Mouse (Mus musculus): Measurements from ENCODE around the gene Lrp6. TPM values are rescaled to one million over a fixed set of nuclear protein-coding genes. Genes with fewer than 3 reads are reported as not detected.

Lrp6 gene
- polyA plus RNA-seq, 1 experiment from 2014 or later = 22.4 TPM

DNA sequence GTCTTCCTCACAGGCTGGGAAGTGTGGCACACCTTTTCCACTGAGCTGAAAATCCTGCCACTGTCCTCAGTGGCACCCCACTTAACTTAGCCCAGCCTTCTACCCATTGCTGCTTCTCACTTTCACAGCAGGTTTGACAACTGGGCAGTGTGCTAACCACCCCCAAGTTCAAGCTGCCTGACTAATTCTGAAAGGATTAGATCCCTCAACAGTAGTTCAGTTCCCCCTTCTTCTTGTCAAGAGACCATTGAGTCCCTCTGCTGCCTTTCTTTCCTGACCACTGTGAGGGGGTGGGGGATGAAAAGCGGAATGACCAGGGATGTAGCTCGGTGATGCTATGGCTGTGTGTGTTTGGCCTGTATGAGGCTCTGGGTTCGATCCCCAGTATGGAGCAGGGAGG lies 133.5 kb downstream of the Lrp6 start:
- no peak for ATAC-seq (ENCODE audit: low read depth)

GRCm38 (mm10) chr6:134431583-134431982 lies 135.2 kb downstream of the Lrp6 start:
- Histone ChIP-seq H3K9ac (ENCODE audit: low read length) (no peak overlapping the region), H3K4me2 (ENCODE audit: low read depth, low read length) (no peak overlapping the region), H3K4me1 (replicated peaks; ENCODE audit: control insufficient read depth, insufficient read depth, low read length) (no peaks in the 10 kb centered on the region; the same call in 1 of the 2 replicates), H3K9me3 (ENCODE audit: control insufficient read depth, low read length) (0 out of 2 replicates have a peak, but pooled peaks cover 3% of the 10 kb centered on the region), H3K27me3 (ENCODE audit: control insufficient read depth, insufficient read depth, low read depth, low read length) (no peaks in the 10 kb centered on the region), H3K4me3 (ENCODE audit: low read length) (no peak overlapping the region), H3K27ac (ENCODE audit: low read length) (no peak overlapping the region), H3K36me3 (ENCODE audit: control insufficient read depth, insufficient read depth, low read length) (no peaks in the 10 kb centered on the region)
- 52% methylated on average over 4 of the region's 4 CpGs for WGBS
- ATAC-seq (ENCODE audit: low read depth) = no peak

More for the DNA sequence above, 133.5 kb downstream of the Lrp6 start:
- Histone ChIP-seq H3K27ac (ENCODE audit: low read length) (no peak overlapping the region), H3K4me3 (ENCODE audit: low read length) (no peak overlapping the region), H3K4me1 (replicated peaks; ENCODE audit: control insufficient read depth, insufficient read depth, low read length) (no peaks in the 10 kb centered on the region; the same call in 1 of the 2 replicates), H3K9ac (ENCODE audit: low read length) (no peak overlapping the region), H3K36me3 (ENCODE audit: control insufficient read depth, insufficient read depth, low read length) (no peaks in the 10 kb centered on the region), H3K9me3 (ENCODE audit: control insufficient read depth, low read length) (no peaks in the 10 kb centered on the region), H3K4me2 (ENCODE audit: low read depth, low read length) (no peak overlapping the region), H3K27me3 (ENCODE audit: control insufficient read depth, insufficient read depth, low read depth, low read length) (no peaks in the 10 kb centered on the region)
- 88% methylated on average over 3 of the region's 3 CpGs for WGBS

- no peak overlapping the region for H3K4me2 ChIP-seq (ENCODE audit: low read depth, low read length)
- H3K27ac ChIP-seq (ENCODE audit: low read length) = no peak overlapping the region
These were observed 136.5 kb downstream of the Lrp6 start for GRCm38 (mm10) chr6:134430161-134430799.

GRCm38 (mm10) chr6:134428455-134428854 lies 138.3 kb downstream of the Lrp6 start:
- H3K27me3 ChIP-seq (ENCODE audit: control insufficient read depth, insufficient read depth, low read depth, low read length) = no peaks in the 10 kb centered on the region
- no peaks in the 10 kb centered on the region for H3K36me3 ChIP-seq (ENCODE audit: control insufficient read depth, insufficient read depth, low read length)

More at GRCm38 (mm10) chr6:134430161-134430799, 136.5 kb downstream of the Lrp6 start:
- Histone ChIP-seq H3K4me3 (ENCODE audit: low read length) (no peak overlapping the region), H3K27me3 (ENCODE audit: control insufficient read depth, insufficient read depth, low read depth, low read length) (no peaks in the 10 kb centered on the region), H3K36me3 (ENCODE audit: control insufficient read depth, insufficient read depth, low read length) (no peaks in the 10 kb centered on the region), H3K9me3 (ENCODE audit: control insufficient read depth, low read length) (0 out of 2 replicates have a peak, but pooled peaks cover 3% of the 10 kb centered on the region), H3K4me1 (replicated peaks; ENCODE audit: control insufficient read depth, insufficient read depth, low read length) (peaks cover 3% of the 10 kb centered on the region; the same call in 1 of the 2 replicates), H3K9ac (ENCODE audit: low read length) (no peak overlapping the region)
- WGBS = 68% methylated on average over 9 of the region's 9 CpGs
- ATAC-seq (ENCODE audit: low read depth) = no peak

DNA sequence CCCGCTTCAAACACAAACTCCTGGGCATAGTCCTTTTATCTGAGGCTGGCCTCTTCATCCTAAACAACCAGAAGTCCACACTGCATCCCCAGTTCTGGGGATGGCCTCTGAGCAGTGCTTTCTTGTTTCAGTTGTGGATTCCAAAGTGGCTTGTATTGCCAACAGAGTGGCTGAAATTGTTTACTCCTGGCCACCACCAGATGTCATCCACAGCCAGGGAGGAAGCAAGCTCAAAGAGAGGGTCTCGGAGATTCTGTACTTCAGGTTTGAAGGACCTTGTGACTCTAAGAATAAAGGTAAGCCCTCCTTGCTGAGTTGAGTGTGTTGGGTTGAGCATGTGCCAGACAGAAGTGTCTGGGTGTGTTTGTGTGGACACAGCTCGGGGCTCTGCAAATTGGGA lies 139.6 kb downstream of the Lrp6 start:
- WGBS = 56% methylated on average over 3 of the region's 3 CpGs
- H3K9ac ChIP-seq (ENCODE audit: low read length) = no peak overlapping the region
- no peak overlapping the region for H3K4me2 ChIP-seq (ENCODE audit: low read depth, low read length)
- H3K9me3 ChIP-seq (ENCODE audit: control insufficient read depth, low read length) = 0 out of 2 replicates have a peak, but pooled peaks cover 3% of the 10 kb centered on the region
- no peaks in the 10 kb centered on the region for H3K27me3 ChIP-seq (ENCODE audit: control insufficient read depth, insufficient read depth, low read depth, low read length)
- H3K4me1 ChIP-seq (replicated peaks; ENCODE audit: control insufficient read depth, insufficient read depth, low read length) = peaks cover 3% of the 10 kb centered on the region; the same call in 1 of the 2 replicates
- no peaks in the 10 kb centered on the region for H3K36me3 ChIP-seq (ENCODE audit: control insufficient read depth, insufficient read depth, low read length)
- H3K4me3 ChIP-seq (ENCODE audit: low read length) = no peak overlapping the region
- ATAC-seq (ENCODE audit: low read depth) = no peak
- no peak overlapping the region for H3K27ac ChIP-seq (ENCODE audit: low read length)

More at GRCm38 (mm10) chr6:134428455-134428854, 138.3 kb downstream of the Lrp6 start:
- Histone ChIP-seq H3K4me3 (ENCODE audit: low read length) (no peak overlapping the region), H3K27ac (ENCODE audit: low read length) (no peak overlapping the region), H3K9ac (ENCODE audit: low read length) (no peak overlapping the region), H3K9me3 (ENCODE audit: control insufficient read depth, low read length) (0 out of 2 replicates have a peak, but pooled peaks cover 3% of the 10 kb centered on the region), H3K4me1 (replicated peaks; ENCODE audit: control insufficient read depth, insufficient read depth, low read length) (peaks cover 3% of the 10 kb centered on the region; the same call in 1 of the 2 replicates), H3K4me2 (ENCODE audit: low read depth, low read length) (no peak overlapping the region)
- ATAC-seq (ENCODE audit: low read depth) = no peak
- WGBS = 75% methylated on average over 5 of the region's 5 CpGs

GRCm38 (mm10) chr6:134425216-134425717 lies 141.5 kb downstream of the Lrp6 start:
- Histone ChIP-seq H3K4me2 (ENCODE audit: low read depth, low read length) (peak overlapping the region; percentile 28; the same call in 1 of the 2 replicates), H3K36me3 (ENCODE audit: control insufficient read depth, insufficient read depth, low read length) (no peaks in the 10 kb centered on the region), H3K9me3 (ENCODE audit: control insufficient read depth, low read length) (0 out of 2 replicates have a peak, but pooled peaks cover 3% of the 10 kb centered on the region), H3K9ac (ENCODE audit: low read length) (no peak overlapping the region; the same call in 1 of the 2 replicates), H3K27ac (ENCODE audit: low read length) (no peak overlapping the region), H3K27me3 (ENCODE audit: control insufficient read depth, insufficient read depth, low read depth, low read length) (no peaks in the 10 kb centered on the region), H3K4me3 (ENCODE audit: low read length) (no peak overlapping the region), H3K4me1 (replicated peaks; ENCODE audit: control insufficient read depth, insufficient read depth, low read length) (peaks cover 3% of the 10 kb centered on the region; the same call in 1 of the 2 replicates)
- ATAC-seq (ENCODE audit: low read depth) = peak; percentile 74
- WGBS = 20% methylated on average over 11 of the region's 11 CpGs

DNA sequence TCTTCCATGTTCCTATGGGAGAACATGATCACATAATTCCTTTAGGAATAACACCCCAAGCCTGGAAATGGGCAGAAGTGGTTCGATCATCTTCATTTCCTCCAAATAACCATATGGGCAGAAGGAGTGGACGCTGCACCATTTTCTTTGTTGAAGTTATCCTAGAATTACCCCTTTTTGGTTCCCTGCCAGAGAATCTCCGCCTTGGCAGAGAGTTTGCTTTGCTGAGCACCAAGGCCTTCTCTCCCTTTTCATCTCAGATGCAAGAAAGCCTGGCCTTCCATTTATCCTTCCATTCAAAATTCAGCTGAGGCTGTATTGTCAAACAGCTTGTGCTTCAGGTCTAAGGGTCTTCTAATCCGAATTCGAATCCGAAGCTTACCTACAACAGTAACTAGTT lies 144.8 kb downstream of the Lrp6 start:
- WGBS = 75% methylated on average over 6 of the region's 6 CpGs
- Histone ChIP-seq H3K27me3 (ENCODE audit: control insufficient read depth, insufficient read depth, low read depth, low read length) (no peaks in the 10 kb centered on the region), H3K27ac (ENCODE audit: low read length) (no peak overlapping the region), H3K4me2 (ENCODE audit: low read depth, low read length) (no peak overlapping the region), H3K4me3 (ENCODE audit: low read length) (no peak overlapping the region), H3K9ac (ENCODE audit: low read length) (no peak overlapping the region), H3K4me1 (replicated peaks; ENCODE audit: control insufficient read depth, insufficient read depth, low read length) (peaks cover 3% of the 10 kb centered on the region; the same call in 1 of the 2 replicates), H3K9me3 (ENCODE audit: control insufficient read depth, low read length) (no peaks in the 10 kb centered on the region), H3K36me3 (ENCODE audit: control insufficient read depth, insufficient read depth, low read length) (no peaks in the 10 kb centered on the region)
- ATAC-seq (ENCODE audit: low read depth) = no peak

DNA sequence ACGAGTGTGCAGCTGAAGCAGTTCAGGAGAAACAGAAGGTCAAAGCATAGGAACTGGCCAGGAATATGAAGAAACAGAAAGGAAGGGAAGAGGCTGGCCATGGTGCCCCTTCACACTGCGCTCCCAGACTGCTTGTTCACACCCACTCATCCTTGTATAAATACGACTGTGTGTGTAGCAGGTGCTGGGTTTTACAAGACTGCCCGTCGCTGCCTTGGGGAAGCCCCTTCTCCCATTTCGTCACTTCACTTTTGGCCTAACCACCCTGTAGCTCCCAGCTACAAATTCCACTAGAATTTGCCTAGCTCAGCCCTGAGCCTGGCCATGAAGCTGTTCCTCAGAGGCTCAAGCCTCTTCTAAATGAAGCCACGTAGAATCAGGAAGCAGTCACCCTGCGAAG lies 146.4 kb downstream of the Lrp6 start:
- H3K4me3 ChIP-seq (ENCODE audit: low read length) = no peak overlapping the region
- no peak overlapping the region for H3K4me2 ChIP-seq (ENCODE audit: low read depth, low read length)
- ATAC-seq (ENCODE audit: low read depth) = no peak
- no peak overlapping the region for H3K27ac ChIP-seq (ENCODE audit: low read length)
- H3K36me3 ChIP-seq (ENCODE audit: control insufficient read depth, insufficient read depth, low read length) = no peaks in the 10 kb centered on the region
- no peaks in the 10 kb centered on the region for H3K9me3 ChIP-seq (ENCODE audit: control insufficient read depth, low read length)
- no peaks in the 10 kb centered on the region for H3K27me3 ChIP-seq (ENCODE audit: control insufficient read depth, insufficient read depth, low read depth, low read length)
- WGBS = 38% methylated on average over 8 of the region's 8 CpGs
- peaks cover 2% of the 10 kb centered on the region; the same call in 1 of the 2 replicates for H3K4me1 ChIP-seq (replicated peaks; ENCODE audit: control insufficient read depth, insufficient read depth, low read length)
- no peak overlapping the region for H3K9ac ChIP-seq (ENCODE audit: low read length)

- Histone ChIP-seq H3K9ac (ENCODE audit: low read length) (no peak overlapping the region), H3K27ac (ENCODE audit: low read length) (no peak overlapping the region), H3K4me3 (ENCODE audit: low read length) (no peak overlapping the region), H3K9me3 (ENCODE audit: control insufficient read depth, low read length) (no peaks in the 10 kb centered on the region), H3K4me1 (replicated peaks; ENCODE audit: control insufficient read depth, insufficient read depth, low read length) (no peaks in the 10 kb centered on the region; the same call in 1 of the 2 replicates), H3K36me3 (ENCODE audit: control insufficient read depth, insufficient read depth, low read length) (no peaks in the 10 kb centered on the region), H3K4me2 (ENCODE audit: low read depth, low read length) (no peak overlapping the region), H3K27me3 (ENCODE audit: control insufficient read depth, insufficient read depth, low read depth, low read length) (no peaks in the 10 kb centered on the region)
- ATAC-seq (ENCODE audit: low read depth) = no peak
- WGBS = 36% methylated on average over 3 of the region's 3 CpGs
These were observed 148.9 kb downstream of the Lrp6 start for GRCm38 (mm10) chr6:134417886-134418285.
